Mouse (Mus musculus) frontal cortex, postnatal 14 days (tissue): ENCODE results near the gene Ly6f.

Experiments used
- DNase-seq, 2 experiments: peaks; one replicate each; pipeline ENCODE4 v3.0.0; 2022; ENCODE audit warnings: low spot score in 2 of 2

Ly6f gene

DNA sequence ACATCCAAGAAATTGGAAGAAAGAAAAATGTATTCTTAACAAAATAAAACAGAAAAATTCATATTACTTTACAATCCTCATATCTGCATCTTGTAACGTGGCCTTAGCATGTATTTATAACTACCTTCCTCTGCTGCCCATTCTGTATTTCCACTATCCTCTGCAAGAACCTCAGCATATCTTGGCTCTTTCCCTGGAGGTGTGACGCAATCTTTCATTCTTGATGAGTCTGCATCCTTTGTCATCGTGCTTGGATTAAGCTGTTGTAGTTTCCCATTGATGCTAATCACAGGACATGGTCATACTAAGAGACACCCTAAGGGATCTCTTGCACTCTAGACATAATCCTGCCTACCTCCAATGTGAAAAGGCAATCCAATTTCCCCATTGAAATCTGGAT lies 50.4 kb downstream of the Ly6f start:
- DNase-seq = no peak

DNA sequence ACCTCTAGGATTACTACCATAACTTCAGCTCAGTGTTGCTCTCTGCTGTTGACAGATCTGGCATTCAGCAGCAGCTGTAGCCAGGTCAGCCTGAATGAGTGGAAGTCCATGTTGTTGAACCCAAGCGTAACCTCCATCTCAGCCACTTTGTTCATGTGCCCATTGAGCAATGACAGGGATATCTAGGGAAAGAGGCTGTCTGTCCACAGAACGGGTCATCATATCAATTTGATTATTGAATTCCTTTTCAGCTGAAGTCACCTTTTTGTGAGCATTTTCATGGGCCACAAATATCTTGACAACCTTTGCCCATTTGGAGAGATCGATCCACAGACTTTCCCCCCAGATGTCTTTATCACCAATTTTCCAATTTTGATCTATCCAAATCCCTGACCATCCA lies 51.9 kb downstream of the Ly6f start:
- no peak for DNase-seq
